Mouse (Mus musculus) MEL (cell line): ENCODE data around the gene Mmrn1. TPM values are rescaled to one million over a fixed set of nuclear protein-coding genes. Genes with fewer than 3 reads are reported as not detected.

ENCODE experiments used
- DNase-seq: peaks from one replicate; pipeline ENCODE4 v3.0.0; 2011; ENCODE audit warnings: low read depth, low spot score
- H3K27ac ChIP-seq: 2 replicates; pipeline ENCODE4 v1.5.1; 2012; ENCODE audit warnings: low read depth, mild to moderate bottlenecking, control low read depth, low read length, moderate library complexity; ENCODE audit not compliant: control insufficient read depth
- H3K27me3 ChIP-seq, 2 experiments: fragments of 150-350 bp in 1 of 2; sonication (generic) in 1 of 2; 2 replicates each; pipeline ENCODE4 v1.6.1; 2012; ENCODE audit warnings: low read length in 2 of 2, mild to moderate bottlenecking in 2 of 2, improper control_type of control experiment in 1 of 2, moderate library complexity in 1 of 2; ENCODE audit not compliant: insufficient read depth in 2 of 2, control insufficient read depth in 1 of 2
- H3K36me3 ChIP-seq, 2 experiments: 2 replicates each; pipeline ENCODE4 v1.6.1; 2012 to 2014; ENCODE audit warnings: low read length in 2 of 2, improper control_type of control experiment in 1 of 2, inconsistent platforms in 1 of 2, mild to moderate bottlenecking in 1 of 2; ENCODE audit not compliant: insufficient read depth in 2 of 2, control insufficient read depth in 1 of 2
- H3K4me1 ChIP-seq, 2 experiments: fragments of 150-350 bp in 1 of 2; sonication (generic) in 1 of 2; 2 replicates each; pipeline ENCODE4 v1.6.1; 2012; ENCODE audit warnings: low read length in 2 of 2, improper control_type of control experiment in 1 of 2, mild to moderate bottlenecking in 1 of 2; ENCODE audit not compliant: insufficient read depth in 2 of 2, control insufficient read depth in 1 of 2
- H3K4me3 ChIP-seq, 2 experiments: fragments of 150-350 bp in 1 of 2; sonication (generic) in 1 of 2; 2 replicates each; pipeline ENCODE4 v1.5.1; 2012; ENCODE audit warnings: low read depth in 2 of 2, low read length in 2 of 2, mild to moderate bottlenecking in 2 of 2, moderate library complexity in 2 of 2, control low read depth in 1 of 2, improper control_type of control experiment in 1 of 2; ENCODE audit not compliant: control insufficient read depth in 1 of 2, insufficient read depth in 1 of 2
- H3K79me2 ChIP-seq: 2 replicates; pipeline ENCODE4 v1.6.1; 2012; ENCODE audit warnings: mild to moderate bottlenecking, low read length, moderate library complexity; ENCODE audit not compliant: control insufficient read depth, poor library complexity, insufficient read depth
- H3K9ac ChIP-seq: 2 replicates; pipeline ENCODE4 v1.6.1; 2012; ENCODE audit warnings: low read depth, mild to moderate bottlenecking, control low read depth, low read length, moderate library complexity; ENCODE audit not compliant: control insufficient read depth, poor library complexity, severe bottlenecking
- H3K9me3 ChIP-seq: fragments of 150-350 bp; sonication (generic); replicated peaks from 2 replicates; pipeline ENCODE4 v1.6.1; 2012; ENCODE audit warnings: mild to moderate bottlenecking, low read length, improper control_type of control experiment, moderate library complexity; ENCODE audit not compliant: insufficient read depth
- BHLHE40 ChIP-seq: IDR thresholded peaks from 2 replicates; pipeline ENCODE4 v1.6.1; 2012; ENCODE audit warnings: low read depth, mild to moderate bottlenecking, inconsistent platforms, low read length, improper control_type of control experiment, borderline replicate concordance
- CHD1 ChIP-seq: IDR thresholded peaks from 2 replicates; pipeline ENCODE4 v1.6.1; 2012; ENCODE audit warnings: low read depth, mild to moderate bottlenecking, inconsistent platforms, low read length, improper control_type of control experiment
- CTCF ChIP-seq, 3 experiments: IDR thresholded peaks in 2 of 3; conservative IDR thresholded peaks in 1 of 3; 2 replicates each; pipeline ENCODE4 v1.5.1; 2011 to 2012; ENCODE audit warnings: low read length in 3 of 3, low read depth in 2 of 3, mild to moderate bottlenecking in 2 of 3, improper control_type of control experiment in 1 of 3, inconsistent platforms in 1 of 3, mixed read lengths in 1 of 3, moderate library complexity in 1 of 3; ENCODE audit not compliant: control insufficient read depth in 1 of 3, insufficient read depth in 1 of 3, poor library complexity in 1 of 3, severe bottlenecking in 1 of 3
- E2F4 ChIP-seq: IDR thresholded peaks from 2 replicates; pipeline ENCODE4 v1.6.1; 2011; ENCODE audit warnings: low read depth, low read length, improper control_type of control experiment, borderline replicate concordance
- ETS1 ChIP-seq: IDR thresholded peaks from 2 replicates; pipeline ENCODE4 v1.6.1; 2012; ENCODE audit warnings: low read depth, mild to moderate bottlenecking, inconsistent platforms, low read length, improper control_type of control experiment, moderate library complexity
- GABPA ChIP-seq: IDR thresholded peaks from 2 replicates; pipeline ENCODE4 v1.6.1; 2012; ENCODE audit warnings: low read depth, mild to moderate bottlenecking, inconsistent platforms, low read length, improper control_type of control experiment, moderate library complexity
- GATA1 ChIP-seq: IDR thresholded peaks from 2 replicates; pipeline ENCODE4 v1.6.1; 2011; ENCODE audit warnings: low read depth, low read length, improper control_type of control experiment
- HCFC1 ChIP-seq: IDR thresholded peaks from 2 replicates; pipeline ENCODE4 v1.6.1; 2012; ENCODE audit warnings: low read depth, mild to moderate bottlenecking, inconsistent platforms, low read length, improper control_type of control experiment, moderate library complexity
- MAFK ChIP-seq: IDR thresholded peaks from 2 replicates; pipeline ENCODE4 v1.6.1; 2011; ENCODE audit warnings: low read depth, mild to moderate bottlenecking, low read length, improper control_type of control experiment, borderline replicate concordance
- MAX ChIP-seq: IDR thresholded peaks from 2 replicates; pipeline ENCODE4 v1.6.1; 2011; ENCODE audit warnings: low read length, improper control_type of control experiment
- MEF2A ChIP-seq: IDR thresholded peaks from 2 replicates; pipeline ENCODE4 v1.6.1; 2014; ENCODE audit warnings: low read depth, mild to moderate bottlenecking, inconsistent platforms, low read length, improper control_type of control experiment; ENCODE audit not compliant: poor library complexity, insufficient replicate concordance, severe bottlenecking; ENCODE audit errors: extremely low read depth
- MXI1 ChIP-seq: IDR thresholded peaks from 2 replicates; pipeline ENCODE4 v1.6.1; 2011; ENCODE audit warnings: mild to moderate bottlenecking, low read depth, low read length, improper control_type of control experiment
- MYB ChIP-seq: IDR thresholded peaks from 2 replicates; pipeline ENCODE4 v1.6.1; 2011; ENCODE audit warnings: mild to moderate bottlenecking, low read depth, low read length, improper control_type of control experiment
- NELFE ChIP-seq: IDR thresholded peaks from 2 replicates; pipeline ENCODE4 v1.6.1; 2011; ENCODE audit warnings: low read depth, low read length, improper control_type of control experiment
- NRF1 ChIP-seq: IDR thresholded peaks from 2 replicates; pipeline ENCODE4 v1.6.1; 2014; ENCODE audit warnings: low read depth, mild to moderate bottlenecking, inconsistent platforms, low read length, improper control_type of control experiment, moderate library complexity; ENCODE audit not compliant: poor library complexity, insufficient read depth, severe bottlenecking
- RAD21 ChIP-seq: IDR thresholded peaks from 2 replicates; pipeline ENCODE4 v1.6.1; 2011; ENCODE audit warnings: mild to moderate bottlenecking, low read depth, low read length, improper control_type of control experiment
- RCOR1 ChIP-seq: IDR thresholded peaks from 2 replicates; pipeline ENCODE4 v1.6.1; 2012; ENCODE audit warnings: low read depth, mild to moderate bottlenecking, inconsistent platforms, low read length, improper control_type of control experiment
- SMC3 ChIP-seq: IDR thresholded peaks from 2 replicates; pipeline ENCODE4 v1.6.1; 2011; ENCODE audit warnings: low read depth, low read length, improper control_type of control experiment
- TAL1 ChIP-seq: IDR thresholded peaks from 2 replicates; pipeline ENCODE4 v1.6.1; 2012; ENCODE audit warnings: mild to moderate bottlenecking, inconsistent platforms, low read length, moderate library complexity, mixed read lengths
- UBTF ChIP-seq: IDR thresholded peaks from 2 replicates; pipeline ENCODE4 v1.6.1; 2012; ENCODE audit warnings: low read depth, mild to moderate bottlenecking, inconsistent platforms, low read length, improper control_type of control experiment, moderate library complexity, borderline replicate concordance; ENCODE audit not compliant: insufficient read depth
- USF1 ChIP-seq: IDR thresholded peaks from 2 replicates; pipeline ENCODE4 v1.6.1; 2014; ENCODE audit warnings: low read depth, mild to moderate bottlenecking, inconsistent platforms, low read length, improper control_type of control experiment, moderate library complexity
- USF2 ChIP-seq, 2 experiments: IDR thresholded peaks; 2 replicates each; pipeline ENCODE4 v1.6.1; 2011 to 2012; ENCODE audit warnings: improper control_type of control experiment in 2 of 2, low read length in 2 of 2, borderline replicate concordance in 1 of 2, inconsistent platforms in 1 of 2, low read depth in 1 of 2, mild to moderate bottlenecking in 1 of 2; ENCODE audit not compliant: insufficient read depth in 1 of 2
- ZC3H11A ChIP-seq: IDR thresholded peaks from 2 replicates; pipeline ENCODE4 v1.6.1; 2012; ENCODE audit warnings: low read depth, mild to moderate bottlenecking, inconsistent platforms, low read length, improper control_type of control experiment
- ZNF384 ChIP-seq: IDR thresholded peaks from 2 replicates; pipeline ENCODE4 v1.6.1; 2012; ENCODE audit warnings: low read depth, mild to moderate bottlenecking, inconsistent platforms, low read length, improper control_type of control experiment
- polyA plus RNA-seq, 2 experiments: library from polyadenylated mRNA; stranded (reverse) in 1 of 2; unstranded in 1 of 2; fragments of >175 nt in 1 of 2; fragments of >200 nt in 1 of 2; gene quantifications; 2 replicates each; pipeline versions ENCODE4 v1.2.1 to v1.2.4; 2012; ENCODE audit warnings: low replicate concordance in 2 of 2, low read depth in 1 of 2; ENCODE audit not compliant: insufficient read length in 2 of 2, insufficient read depth in 1 of 2, missing spikeins in 1 of 2
- total RNA-seq: library from RNA; depleted of rRNA; stranded (reverse); fragments of 300-350 nt; gene quantifications from 2 replicates; pipeline ENCODE4 v1.2.3, GENCODE M21; 2012

Gene Mmrn1
- total and polyA plus RNA-seq, 3 experiments = not detected

DNA sequence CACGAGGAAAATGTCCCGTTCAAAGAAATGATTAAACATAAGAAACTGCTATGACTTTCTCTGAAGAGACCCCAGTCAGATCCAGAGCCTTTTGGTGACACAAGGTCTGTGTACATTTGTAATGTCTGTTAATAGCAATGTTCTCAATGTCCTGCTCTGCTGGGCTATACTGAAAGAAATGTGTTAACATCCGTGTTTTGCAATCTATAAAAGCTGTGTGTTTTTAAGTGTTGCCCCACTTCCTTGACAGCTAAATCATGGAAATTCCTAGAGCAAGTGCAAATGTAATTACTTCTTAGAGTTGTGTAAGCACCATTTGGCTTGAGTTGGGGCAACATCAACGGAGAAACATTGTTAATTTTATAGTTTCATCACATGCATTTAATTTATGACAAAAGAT, 42.2 kb downstream of the Mmrn1 start:
- no peaks in the 10 kb centered on the region for H3K79me2 ChIP-seq
- no peak overlapping the region for H3K4me3 ChIP-seq
- DNase-seq = no peak
- no peak overlapping the region for H3K9ac ChIP-seq
- no peaks in the 10 kb centered on the region for H3K9me3 ChIP-seq
- no peaks in the 10 kb centered on the region; a peak in 1 of 4 replicates for H3K27me3 ChIP-seq
- H3K27ac ChIP-seq = no peak overlapping the region
- TF ChIP-seq CHD1 (no peak), GABPA (no peak), MAFK (no peak), MYB (no peak), NELFE (no peak), GATA1 (no peak), MEF2A (no peak), TAL1 (no peak), MAX (no peak), UBTF (no peak), RAD21 (no peak), NRF1 (no peak)
- H3K36me3 ChIP-seq = no peaks in the 10 kb centered on the region
- no peaks in the 10 kb centered on the region for H3K4me1 ChIP-seq

DNA sequence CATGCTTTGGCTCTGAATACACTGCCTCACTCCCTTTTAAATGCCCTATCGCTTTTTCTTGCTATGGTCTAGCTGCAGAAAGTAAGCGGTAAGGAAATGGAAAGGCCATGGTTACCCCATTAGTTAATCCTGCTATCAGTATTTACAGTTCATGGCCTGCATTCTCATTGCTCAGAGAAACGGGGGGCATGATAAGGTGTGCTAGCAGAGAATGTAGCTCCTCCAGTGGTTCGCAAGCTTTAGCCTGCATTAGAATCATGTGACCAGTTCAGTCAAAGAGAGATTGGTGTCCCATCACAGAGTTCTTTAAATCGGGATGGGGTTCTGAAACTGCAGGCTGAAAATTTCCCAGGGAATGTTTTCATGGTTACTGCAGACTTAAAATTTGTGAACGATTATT, 44.6 kb downstream of the Mmrn1 start:
- no peak for DNase-seq
- TF ChIP-seq RCOR1 (no peak), RAD21 (no peak), MYB (no peak), ZNF384 (no peak), HCFC1 (no peak), CTCF (IDR thresholded peaks at IDR 0.05 in 2 of 3, conservative IDR thresholded peaks at IDR 0.05 in 1 of 3; ENCODE audit: control insufficient read depth in 1 of 3, insufficient read depth in 1 of 3, low read depth in 2 of 3, low read length in 3 of 3, poor library complexity in 1 of 3, severe bottlenecking in 1 of 3) (no peak), ZC3H11A (no peak), TAL1 (no peak), USF2 (IDR thresholded peaks at IDR 0.05; ENCODE audit: borderline replicate concordance in 1 of 2, insufficient read depth in 1 of 2, low read depth in 1 of 2, low read length in 2 of 2) (no peak), MAX (no peak), USF1 (no peak), MAFK (no peak), ETS1 (no peak), CHD1 (no peak), MEF2A (no peak), MXI1 (no peak), BHLHE40 (no peak), SMC3 (no peak), E2F4 (no peak)
- H3K79me2 ChIP-seq = no peaks in the 10 kb centered on the region
- H3K9me3 ChIP-seq = no peaks in the 10 kb centered on the region
- H3K27me3 ChIP-seq = no peaks in the 10 kb centered on the region; a peak in 2 of 4 replicates
- H3K27ac ChIP-seq = no peak overlapping the region
- H3K9ac ChIP-seq = no peak overlapping the region
- H3K36me3 ChIP-seq = no peaks in the 10 kb centered on the region
- no peaks in the 10 kb centered on the region for H3K4me1 ChIP-seq
- H3K4me3 ChIP-seq = no peak overlapping the region
